Mouse (Mus musculus): ENCODE data around the gene 4931428L18Rik. TPM values are rescaled to one million over a fixed set of nuclear protein-coding genes. Genes with fewer than 3 reads are reported as not detected.

Gene 4931428L18Rik
- total RNA-seq, 1 experiment, result 1.8 TPM

GRCm38 (mm10) chr1:31058196-31058595 lies 164.3 kb downstream of the 4931428L18Rik start:
- in situ Hi-C loops (cut with MboI; ENCODE audit: low sequenced_read_pairs in 2 of 2, unreplicated experiment in 2 of 2), result no loop called here
- Histone ChIP-seq H3K9me3 (ENCODE audit: control insufficient read depth, insufficient read depth, low read depth, low read length) (no peaks in the 10 kb centered on the region), H3K4me1 (ENCODE audit: control insufficient read depth in 2 of 2, insufficient read depth in 2 of 2, low read length in 2 of 2, poor library complexity in 1 of 2) (no peaks in the 10 kb centered on the region), H3K27ac (ENCODE audit: insufficient read depth, low read depth, low read length, poor library complexity, severe bottlenecking) (no peak overlapping the region), H3K4me3 (ENCODE audit: insufficient read depth in 1 of 2, low read depth in 1 of 2, low read length in 2 of 2, poor library complexity in 1 of 2, severe bottlenecking in 1 of 2) (no peak overlapping the region), H3K36me3 (ENCODE audit: control insufficient read depth, insufficient read depth, low read length, poor library complexity, severe bottlenecking) (no peaks in the 10 kb centered on the region), H3K9ac (ENCODE audit: insufficient read depth, low read depth, low read length, poor library complexity, severe bottlenecking) (no peak overlapping the region)
- no peak for DNase-seq (ENCODE audit: low read depth, low spot score)
- no peak for TF ChIP-seq CHD2 (IDR thresholded peaks at IDR 0.05; ENCODE audit: low read depth, low read length)
- TF ChIP-seq ZC3H11A (IDR thresholded peaks at IDR 0.05; ENCODE audit: borderline replicate concordance, low read depth, low read length), result no peak
- no peak for TF ChIP-seq MAFK (IDR thresholded peaks at IDR 0.05; ENCODE audit: insufficient read depth, low read depth, low read length)
- no peak for TF ChIP-seq HCFC1 (IDR thresholded peaks at IDR 0.05; ENCODE audit: borderline replicate concordance, insufficient read depth, low read length)
- TF ChIP-seq ZNF384 (IDR thresholded peaks at IDR 0.05; ENCODE audit: low read depth, low read length), result no peak

GRCm38 (mm10) chr1:31051370-31051921 lies 171.0 kb downstream of the 4931428L18Rik start:
- no peak overlapping the region for H3K4me3 ChIP-seq (ENCODE audit: insufficient read depth in 1 of 2, low read depth in 1 of 2, low read length in 2 of 2, poor library complexity in 1 of 2, severe bottlenecking in 1 of 2)
- no peaks in the 10 kb centered on the region for H3K9me3 ChIP-seq (ENCODE audit: control insufficient read depth, insufficient read depth, low read depth, low read length)
- no peaks in the 10 kb centered on the region for H3K36me3 ChIP-seq (ENCODE audit: control insufficient read depth, insufficient read depth, low read length, poor library complexity, severe bottlenecking)
- no peak for TF ChIP-seq HCFC1 (IDR thresholded peaks at IDR 0.05; ENCODE audit: borderline replicate concordance, insufficient read depth, low read length)
- no peak for TF ChIP-seq ZNF384 (IDR thresholded peaks at IDR 0.05; ENCODE audit: low read depth, low read length)
- H3K4me1 ChIP-seq (ENCODE audit: control insufficient read depth in 2 of 2, insufficient read depth in 2 of 2, low read length in 2 of 2, poor library complexity in 1 of 2), result no peaks in the 10 kb centered on the region
- H3K9ac ChIP-seq (ENCODE audit: insufficient read depth, low read depth, low read length, poor library complexity, severe bottlenecking), result no peak overlapping the region
- DNase-seq (ENCODE audit: low read depth, low spot score), result no peak
- no peak overlapping the region for H3K27ac ChIP-seq (ENCODE audit: insufficient read depth, low read depth, low read length, poor library complexity, severe bottlenecking)
- in situ Hi-C loops (cut with MboI; ENCODE audit: low sequenced_read_pairs in 2 of 2, unreplicated experiment in 2 of 2), result no loop called here

- Histone ChIP-seq H3K9ac (ENCODE audit: insufficient read depth, low read depth, low read length, poor library complexity, severe bottlenecking) (no peak overlapping the region), H3K27ac (ENCODE audit: insufficient read depth, low read depth, low read length, poor library complexity, severe bottlenecking) (no peak overlapping the region), H3K36me3 (ENCODE audit: control insufficient read depth, insufficient read depth, low read length, poor library complexity, severe bottlenecking) (no peaks in the 10 kb centered on the region), H3K4me3 (ENCODE audit: insufficient read depth in 1 of 2, low read depth in 1 of 2, low read length in 2 of 2, poor library complexity in 1 of 2, severe bottlenecking in 1 of 2) (no peak overlapping the region), H3K4me1 (ENCODE audit: control insufficient read depth in 2 of 2, insufficient read depth in 2 of 2, low read length in 2 of 2, poor library complexity in 1 of 2) (no peaks in the 10 kb centered on the region), H3K9me3 (ENCODE audit: control insufficient read depth, insufficient read depth, low read depth, low read length) (no peaks in the 10 kb centered on the region)
- DNase-seq (ENCODE audit: low read depth, low spot score), result no peak
- no peak for TF ChIP-seq CHD2 (IDR thresholded peaks at IDR 0.05; ENCODE audit: low read depth, low read length)
- no peak for TF ChIP-seq ZC3H11A (IDR thresholded peaks at IDR 0.05; ENCODE audit: borderline replicate concordance, low read depth, low read length)
- no peak for TF ChIP-seq ZNF384 (IDR thresholded peaks at IDR 0.05; ENCODE audit: low read depth, low read length)
- no peak for TF ChIP-seq HCFC1 (IDR thresholded peaks at IDR 0.05; ENCODE audit: borderline replicate concordance, insufficient read depth, low read length)
- no peak for TF ChIP-seq MAFK (IDR thresholded peaks at IDR 0.05; ENCODE audit: insufficient read depth, low read depth, low read length)
- in situ Hi-C loops (cut with MboI; ENCODE audit: low sequenced_read_pairs in 2 of 2, unreplicated experiment in 2 of 2), result no loop called here
Measured at GRCm38 (mm10) chr1:31049954-31050652, 172.4 kb downstream of the 4931428L18Rik start.

GRCm38 (mm10) chr1:31043208-31043607 lies 179.3 kb downstream of the 4931428L18Rik start:
- Histone ChIP-seq H3K9ac (ENCODE audit: insufficient read depth, low read depth, low read length, poor library complexity, severe bottlenecking) (no peak overlapping the region), H3K4me1 (ENCODE audit: control insufficient read depth in 2 of 2, insufficient read depth in 2 of 2, low read length in 2 of 2, poor library complexity in 1 of 2) (no peaks in the 10 kb centered on the region), H3K4me3 (ENCODE audit: insufficient read depth in 1 of 2, low read depth in 1 of 2, low read length in 2 of 2, poor library complexity in 1 of 2, severe bottlenecking in 1 of 2) (no peak overlapping the region), H3K9me3 (ENCODE audit: control insufficient read depth, insufficient read depth, low read depth, low read length) (no peaks in the 10 kb centered on the region), H3K27ac (ENCODE audit: insufficient read depth, low read depth, low read length, poor library complexity, severe bottlenecking) (no peak overlapping the region), H3K36me3 (ENCODE audit: control insufficient read depth, insufficient read depth, low read length, poor library complexity, severe bottlenecking) (no peaks in the 10 kb centered on the region)
- in situ Hi-C loops (cut with MboI; ENCODE audit: low sequenced_read_pairs in 2 of 2, unreplicated experiment in 2 of 2), result no loop called here
- no peak for DNase-seq (ENCODE audit: low read depth, low spot score)
- TF ChIP-seq HCFC1 (IDR thresholded peaks at IDR 0.05; ENCODE audit: borderline replicate concordance, insufficient read depth, low read length) (no peak), ZC3H11A (IDR thresholded peaks at IDR 0.05; ENCODE audit: borderline replicate concordance, low read depth, low read length) (no peak), MAFK (IDR thresholded peaks at IDR 0.05; ENCODE audit: insufficient read depth, low read depth, low read length) (no peak), ZNF384 (IDR thresholded peaks at IDR 0.05; ENCODE audit: low read depth, low read length) (no peak), CHD2 (IDR thresholded peaks at IDR 0.05; ENCODE audit: low read depth, low read length) (no peak)

Measured in ES-E14 (cell line).